Mouse (Mus musculus) forebrain, embryonic 14.5 days (tissue): ENCODE measurements around the gene Ptgfrn. TPM values are rescaled to one million over a fixed set of nuclear protein-coding genes. Genes with fewer than 3 reads are reported as not detected.

Source experiments
- ATAC-seq: fragments of 200-750 bp; cut with Nextera tagmentation; 2 replicates; pipeline ENCODE4 v1.8.0; 2017; ENCODE audit warnings: mild to moderate bottlenecking, moderate library complexity
- DNase-seq: peaks from one replicate; pipeline ENCODE4 v3.0.0-alpha.2; 2015; ENCODE audit warnings: low spot score
- H3K27ac ChIP-seq: fragments of 300-500 bp; sonication (generic); 2 replicates; pipeline ENCODE4 v1.5.1; 2014; ENCODE audit warnings: low read depth, mild to moderate bottlenecking, control low read depth, low read length, moderate library complexity
- H3K27me3 ChIP-seq: fragments of 300-500 bp; sonication (generic); replicated peaks from 2 replicates; pipeline ENCODE4 v1.6.1; 2014; ENCODE audit warnings: low read length, control low read depth, mixed read lengths; ENCODE audit not compliant: control insufficient read depth, insufficient read depth
- H3K36me3 ChIP-seq: fragments of 300-500 bp; sonication (generic); 2 replicates; pipeline ENCODE4 v1.6.1; 2014; ENCODE audit warnings: low read length, control low read depth; ENCODE audit not compliant: control insufficient read depth, insufficient read depth
- H3K4me1 ChIP-seq: fragments of 300-500 bp; sonication (generic); 2 replicates; pipeline ENCODE4 v1.6.1; 2014; ENCODE audit warnings: antibody characterized with exemption, low read length, control low read depth; ENCODE audit not compliant: control insufficient read depth, insufficient read depth
- H3K4me2 ChIP-seq: fragments of 300-500 bp; sonication (generic); 2 replicates; pipeline ENCODE4 v1.6.1; 2014; ENCODE audit warnings: mild to moderate bottlenecking, control low read depth, low read length
- H3K4me3 ChIP-seq: fragments of 300-500 bp; sonication (generic); 2 replicates; pipeline ENCODE4 v1.5.1; 2014; ENCODE audit warnings: low read depth, low read length, control low read depth
- H3K9ac ChIP-seq: fragments of 300-500 bp; sonication (generic); 2 replicates; pipeline ENCODE4 v1.6.1; 2014; ENCODE audit warnings: mild to moderate bottlenecking, low read length, control low read depth, moderate library complexity
- H3K9me3 ChIP-seq: fragments of 300-500 bp; sonication (generic); replicated peaks from 2 replicates; pipeline ENCODE4 v1.6.1; 2016; ENCODE audit warnings: low read length, control low read depth, mixed read lengths; ENCODE audit not compliant: control insufficient read depth
- WGBS: fragments of 180-500 bp; shearing (Covaris S2); extraction: QIAGEN DNeasy Blood & Tissue Kit; methylation state at CpG from one replicate; pipeline ENCODE4 v1.1.7; 2014; 5-methylcytosine and 5-hydroxymethylcytosine counted together
- polyA plus RNA-seq: library from polyadenylated mRNA; unstranded; fragments of >200 nt; fragmentation: Nextera tagmentation; extraction: Ambion mirVana; gene quantifications from 2 replicates; pipeline ENCODE4 v1.2.1, GENCODE M21; 2014

Gene Ptgfrn
- polyA plus RNA-seq, 1 experiment from 2014 or later, result 4.5 TPM

GRCm38 (mm10) chr3:101068701-101069100 lies 41.4 kb downstream of the Ptgfrn start:
- Histone ChIP-seq H3K4me1 (peaks cover 58% of the 10 kb centered on the region), H3K27me3 (no peaks in the 10 kb centered on the region), H3K36me3 (peaks cover 7% of the 10 kb centered on the region; the same call in 1 of the 2 replicates), H3K27ac (peak overlapping the region; percentile 87), H3K9ac (no peak overlapping the region), H3K9me3 (no peaks in the 10 kb centered on the region), H3K4me2 (no peak overlapping the region), H3K4me3 (no peak overlapping the region)
- 4% methylated on average over 5 of the region's 5 CpGs for WGBS
- DNase-seq (peak; percentile 87), ATAC-seq (peak; percentile 77)

GRCm38 (mm10) chr3:101066175-101066574 lies 43.9 kb downstream of the Ptgfrn start:
- 50% methylated on average over 6 of the region's 6 CpGs for WGBS
- Histone ChIP-seq H3K4me3 (no peak overlapping the region), H3K27ac (0 out of 2 replicates have a peak overlapping the region, but pooled peaks have one; percentile 27), H3K4me2 (no peak overlapping the region), H3K9me3 (no peaks in the 10 kb centered on the region), H3K4me1 (peaks cover 41% of the 10 kb centered on the region), H3K36me3 (no peaks in the 10 kb centered on the region; the same call in 1 of the 2 replicates), H3K9ac (no peak overlapping the region), H3K27me3 (no peaks in the 10 kb centered on the region)
- ATAC-seq (no peak), DNase-seq (no peak)

- 92% methylated on average over 7 of the region's 7 CpGs for WGBS
- no peak overlapping the region for H3K4me2 ChIP-seq
- H3K27me3 ChIP-seq, result no peaks in the 10 kb centered on the region
- no peak for ATAC-seq
- no peak overlapping the region for H3K4me3 ChIP-seq
- H3K9ac ChIP-seq, result no peak overlapping the region
- peaks cover 10% of the 10 kb centered on the region for H3K4me1 ChIP-seq
- H3K9me3 ChIP-seq, result no peaks in the 10 kb centered on the region
- peaks cover 24% of the 10 kb centered on the region for H3K36me3 ChIP-seq
- H3K27ac ChIP-seq, result no peak overlapping the region
- DNase-seq, result no peak
These were observed 48.1 kb downstream of the Ptgfrn start for GRCm38 (mm10) chr3:101061865-101062585.

GRCm38 (mm10) chr3:101059214-101059613 lies 50.9 kb downstream of the Ptgfrn start:
- Histone ChIP-seq H3K27ac (no peak overlapping the region), H3K9me3 (no peaks in the 10 kb centered on the region), H3K4me1 (no peaks in the 10 kb centered on the region), H3K9ac (no peak overlapping the region), H3K27me3 (no peaks in the 10 kb centered on the region), H3K36me3 (peaks cover 37% of the 10 kb centered on the region), H3K4me2 (no peak overlapping the region), H3K4me3 (no peak overlapping the region)
- 75% methylated on average over 4 of the region's 4 CpGs for WGBS
- DNase-seq (peak; percentile 31), ATAC-seq (no peak)

- Histone ChIP-seq H3K4me2 (no peak overlapping the region), H3K4me1 (no peaks in the 10 kb centered on the region), H3K27ac (no peak overlapping the region), H3K36me3 (peaks cover 37% of the 10 kb centered on the region), H3K9me3 (no peaks in the 10 kb centered on the region), H3K9ac (no peak overlapping the region), H3K27me3 (no peaks in the 10 kb centered on the region), H3K4me3 (no peak overlapping the region)
- WGBS, result 96% methylated on average over 2 of the region's 2 CpGs
- DNase-seq (no peak), ATAC-seq (no peak)
These were observed 51.9 kb downstream of the Ptgfrn start for GRCm38 (mm10) chr3:101058203-101058602.

- H3K9me3 ChIP-seq, result no peaks in the 10 kb centered on the region
- H3K4me2 ChIP-seq, result no peak overlapping the region
- H3K4me1 ChIP-seq, result no peaks in the 10 kb centered on the region
- no peak overlapping the region for H3K27ac ChIP-seq
- H3K27me3 ChIP-seq, result no peaks in the 10 kb centered on the region
- no peak overlapping the region for H3K9ac ChIP-seq
- H3K4me3 ChIP-seq, result no peak overlapping the region
- 91% methylated on average over 8 of the region's 8 CpGs for WGBS
- DNase-seq (no peak), ATAC-seq (no peak)
- peaks cover 30% of the 10 kb centered on the region for H3K36me3 ChIP-seq
These were observed 54.9 kb downstream of the Ptgfrn start for GRCm38 (mm10) chr3:101055216-101055615.

- no peaks in the 10 kb centered on the region for H3K9me3 ChIP-seq
- H3K4me3 ChIP-seq, result no peak overlapping the region
- ATAC-seq (no peak), DNase-seq (no peak)
- 84% methylated on average over 4 of the region's 4 CpGs for WGBS
- peaks cover 10% of the 10 kb centered on the region for H3K4me1 ChIP-seq
- H3K36me3 ChIP-seq, result peaks cover 16% of the 10 kb centered on the region; the same call in 1 of the 2 replicates
- H3K27ac ChIP-seq, result no peak overlapping the region
- H3K27me3 ChIP-seq, result no peaks in the 10 kb centered on the region
- H3K9ac ChIP-seq, result no peak overlapping the region
- no peak overlapping the region for H3K4me2 ChIP-seq
These were observed 58.5 kb downstream of the Ptgfrn start for GRCm38 (mm10) chr3:101051601-101052000.

- Histone ChIP-seq H3K9me3 (no peaks in the 10 kb centered on the region), H3K4me1 (peaks cover 10% of the 10 kb centered on the region), H3K36me3 (peaks cover 15% of the 10 kb centered on the region), H3K4me3 (no peak overlapping the region), H3K4me2 (no peak overlapping the region), H3K9ac (no peak overlapping the region), H3K27me3 (no peaks in the 10 kb centered on the region), H3K27ac (no peak overlapping the region)
- 86% methylated on average over 9 of the region's 9 CpGs for WGBS
- no peak for ATAC-seq
- DNase-seq, result no peak
These were observed 60.1 kb downstream of the Ptgfrn start for GRCm38 (mm10) chr3:101049997-101050396.

GRCm38 (mm10) chr3:101048781-101049180 lies 61.3 kb downstream of the Ptgfrn start:
- Histone ChIP-seq H3K4me1 (peaks cover 10% of the 10 kb centered on the region), H3K9ac (no peak overlapping the region), H3K36me3 (peaks cover 17% of the 10 kb centered on the region), H3K4me3 (no peak overlapping the region), H3K4me2 (no peak overlapping the region), H3K9me3 (no peaks in the 10 kb centered on the region), H3K27ac (peak overlapping the region; percentile 52; the same call in 1 of the 2 replicates), H3K27me3 (no peaks in the 10 kb centered on the region)
- DNase-seq (no peak), ATAC-seq (no peak)
- WGBS, result 69% methylated on average over 2 of the region's 2 CpGs
